Mouse (Mus musculus) skeletal muscle tissue, postnatal 0 days (tissue): ENCODE results near the gene Spsb4. TPM values are rescaled to one million over a fixed set of nuclear protein-coding genes. Genes with fewer than 3 reads are reported as not detected.

Experiments
- polyA plus RNA-seq: library from polyadenylated mRNA; unstranded; fragments of >200 nt; fragmentation: Nextera tagmentation; extraction: Ambion mirVana; gene quantifications from 2 replicates; pipeline ENCODE4 v1.2.1, GENCODE M21; 2015

The Spsb4 gene
- 13.6 TPM in 2 replicates for polyA plus RNA-seq

DNA sequence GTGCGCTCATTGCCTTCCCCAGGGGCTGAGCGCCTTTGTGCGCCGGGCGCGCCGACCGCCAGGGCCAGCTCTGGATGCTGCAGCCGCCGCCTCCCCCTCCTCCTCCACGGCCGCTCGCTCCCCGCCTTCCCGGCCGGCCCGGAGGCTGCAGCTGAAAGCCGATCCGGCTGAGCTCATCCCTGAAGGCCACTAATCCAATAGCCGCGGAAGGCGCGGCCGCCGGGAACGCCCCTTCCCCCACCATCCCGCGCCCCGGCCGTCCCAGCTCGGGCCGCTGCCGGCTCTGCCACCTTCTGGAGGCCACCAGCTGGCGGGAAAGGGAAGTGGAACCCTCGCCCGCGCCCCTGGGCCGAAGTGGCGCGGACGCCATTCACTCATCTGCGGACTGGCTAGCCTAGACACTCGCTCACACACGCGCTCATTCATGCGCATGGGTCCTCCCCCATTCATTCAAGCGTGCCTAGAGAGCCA, at the start of gene Spsb4:
Gene Spsb4 (minus strand): TSS at position 167 of the 471 bp plus-strand sequence.

Other genes starting within 250 kb of the Spsb4 start
- 3.7 and 4.0 TPM in 2 replicates for gene Pxylp1, start 126.2 kb downstream of the Spsb4 start, polyA plus RNA-seq
- 29.5 and 32.4 TPM in 2 replicates for gene Slc25a36, start 92.3 kb upstream of the Spsb4 start, polyA plus RNA-seq